Mouse (Mus musculus) retina, adult 2 months (tissue): ENCODE data around the gene Msl2.

Experiments used
- DNase-seq: peaks from one replicate; pipeline ENCODE4 v3.0.0-alpha.2; 2012; ENCODE audit warnings: low read depth, low spot score

Msl2 gene

DNA sequence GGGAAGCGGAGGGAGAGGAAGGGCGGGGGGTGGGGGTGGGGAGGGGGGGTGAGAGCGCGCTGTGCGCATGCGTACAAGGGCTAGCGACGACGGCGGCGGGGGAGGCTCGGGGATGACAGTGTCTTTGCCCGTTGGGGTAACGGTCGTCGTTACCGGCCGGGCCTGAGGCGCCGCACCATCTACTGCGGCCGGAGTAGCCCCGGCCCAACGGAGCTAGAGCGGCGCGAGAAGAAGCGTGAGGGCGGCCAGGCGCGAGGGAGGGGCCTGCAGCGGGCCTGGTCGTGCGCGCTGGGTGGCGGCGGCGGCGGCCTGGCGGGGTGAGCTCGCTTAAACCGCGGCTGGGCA is at the start of gene Msl2:
TSS of gene Msl2 (plus strand) at position 115 of the 345 bp plus-strand sequence.
- DNase-seq: no peak

DNA sequence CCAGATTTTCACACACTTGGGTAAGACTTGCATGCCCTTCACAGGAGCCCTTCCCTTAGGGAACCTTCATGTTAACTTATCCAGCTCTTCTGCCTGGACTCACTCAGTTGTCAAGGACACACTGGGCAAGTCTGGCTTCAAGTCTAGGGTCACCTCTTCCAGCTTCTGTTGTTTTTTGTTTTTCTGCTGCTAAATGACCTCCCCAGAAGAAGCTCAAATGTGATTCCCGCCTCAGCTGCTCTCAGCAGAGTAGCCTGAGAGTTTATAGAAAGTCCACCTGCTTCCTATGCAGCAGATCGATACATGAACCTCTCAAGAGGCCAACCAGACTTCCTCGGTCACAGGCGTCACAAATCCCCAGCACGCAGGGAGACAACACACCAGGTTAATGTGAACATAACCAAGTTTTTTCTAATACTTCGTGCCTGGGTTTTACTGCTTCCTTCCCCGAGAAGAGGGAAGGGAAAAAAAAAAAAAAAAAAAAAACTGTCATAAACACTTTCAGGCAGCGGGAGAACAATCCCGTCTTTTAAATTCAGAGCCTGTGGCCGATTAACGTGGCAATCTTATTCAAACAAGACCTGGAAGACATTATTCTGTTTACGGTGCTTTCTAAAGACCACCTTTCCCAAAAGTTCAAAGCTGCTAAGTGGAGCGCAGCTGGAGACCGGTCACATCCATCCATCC is 40.0 kb upstream of the Msl2 start:
- DNase-seq: no peak

DNA sequence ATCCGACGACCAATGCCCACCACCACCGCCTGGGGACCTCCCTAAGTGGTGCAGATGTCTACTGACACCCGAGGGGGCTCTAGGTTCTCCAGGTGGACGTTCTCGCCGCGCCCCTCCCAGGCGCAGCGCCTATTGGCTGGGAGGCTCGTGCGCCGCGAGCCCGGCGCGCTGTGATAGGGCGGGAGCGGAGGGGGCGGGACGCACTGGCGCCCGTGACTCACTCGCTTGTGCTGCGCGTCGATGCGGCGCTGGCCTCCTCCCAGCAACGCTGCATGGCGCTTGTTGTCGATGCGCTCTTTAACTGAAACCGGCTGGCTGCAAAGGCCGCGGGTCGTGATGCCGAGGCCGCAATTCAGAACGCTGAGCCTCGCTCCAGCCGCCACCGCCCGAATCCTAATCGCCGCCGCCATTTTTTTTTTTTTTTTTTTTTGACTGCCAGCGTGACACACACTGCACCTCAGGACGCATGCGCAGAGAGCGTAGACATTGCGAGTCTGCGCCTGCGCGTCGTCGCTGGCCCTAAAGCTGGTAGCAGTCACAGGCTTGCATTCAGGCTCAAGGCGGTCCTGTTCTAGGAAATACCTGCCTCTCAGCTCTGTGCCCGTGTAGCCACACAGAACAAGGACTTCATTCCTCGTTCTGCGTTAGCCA is 39.3 kb upstream of the Msl2 start, which contains the start of gene Pccb:
TSS of gene Pccb (minus strand) at position 451 of the 651 bp plus-strand sequence.
- DNase-seq: peak; percentile 95

DNA sequence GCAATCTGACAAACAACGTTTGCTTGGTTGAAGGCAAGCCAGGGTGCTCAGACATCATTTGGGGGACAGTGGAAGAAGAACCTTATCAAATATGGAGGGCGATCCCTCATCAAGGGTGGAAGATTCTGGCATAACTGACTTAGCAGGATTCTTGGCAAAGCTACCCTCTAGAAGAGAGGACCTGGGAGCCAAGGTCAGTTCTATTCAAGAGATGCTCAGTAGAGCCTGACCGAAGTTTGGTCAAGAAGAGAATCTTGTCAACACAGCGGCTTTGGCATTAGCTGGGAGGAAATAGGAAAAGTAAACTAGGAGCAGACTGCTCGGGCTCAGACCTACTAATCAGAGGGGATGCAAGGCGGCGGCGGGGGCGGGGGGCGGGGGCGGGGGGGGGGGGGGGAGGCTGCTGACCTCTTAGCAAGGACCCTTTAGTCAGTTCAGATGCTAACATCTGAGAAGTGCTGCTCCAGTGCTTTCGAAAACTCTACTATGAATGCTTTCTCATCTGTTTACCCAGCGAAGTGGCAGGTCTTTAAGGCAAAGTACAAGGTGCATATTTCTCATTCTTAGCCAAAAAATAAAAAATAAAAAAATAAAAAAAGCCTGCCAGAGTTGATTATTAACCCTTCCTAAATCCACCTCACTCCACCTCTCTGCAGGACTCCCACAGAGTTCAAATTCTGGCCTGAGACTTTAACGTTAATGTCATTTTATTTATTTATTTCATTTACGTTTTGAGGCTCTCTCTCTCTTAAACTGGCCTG is 37.9 kb upstream of the Msl2 start:
- no peak for DNase-seq

DNA sequence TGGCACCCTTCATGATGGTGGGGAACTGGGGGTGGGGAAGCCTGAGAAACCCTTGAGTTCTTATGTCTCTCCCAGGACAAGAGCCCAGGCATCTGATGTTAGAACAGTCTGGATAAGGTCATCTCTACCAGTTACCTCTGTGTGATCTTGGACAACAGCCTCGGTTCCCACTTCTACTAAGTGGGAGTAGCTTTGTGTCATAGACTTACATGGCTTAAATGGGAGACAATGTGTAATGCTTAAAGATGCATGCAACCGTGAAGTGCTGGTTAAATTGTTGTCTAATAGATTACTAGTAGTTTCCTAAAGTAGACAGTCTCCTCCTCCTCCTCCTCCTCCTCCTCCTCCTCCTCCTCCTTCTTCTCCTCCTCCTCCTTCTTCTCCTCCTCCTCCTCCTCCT is 37.0 kb upstream of the Msl2 start:
- DNase-seq: no peak

DNA sequence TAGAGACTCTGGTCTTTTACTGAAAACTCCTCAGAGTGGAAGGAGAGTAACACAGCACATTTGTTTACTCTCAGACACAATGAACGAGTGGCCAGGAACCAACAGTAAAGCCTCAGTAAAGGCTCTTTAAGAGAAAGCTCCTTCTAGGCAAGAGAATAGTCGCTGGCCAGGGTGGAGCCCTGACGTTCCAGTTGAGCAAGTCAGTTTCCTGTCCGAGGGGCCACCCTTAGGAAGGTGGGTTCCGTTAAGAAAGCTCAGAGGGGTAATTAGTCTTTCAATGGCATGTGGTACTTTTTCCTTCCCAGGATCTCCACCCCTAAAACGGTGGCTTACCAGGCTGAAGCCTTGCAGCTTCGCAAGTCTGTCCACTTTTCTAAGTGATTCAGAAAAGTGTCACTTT is 36.5 kb upstream of the Msl2 start:
- no peak for DNase-seq

DNA sequence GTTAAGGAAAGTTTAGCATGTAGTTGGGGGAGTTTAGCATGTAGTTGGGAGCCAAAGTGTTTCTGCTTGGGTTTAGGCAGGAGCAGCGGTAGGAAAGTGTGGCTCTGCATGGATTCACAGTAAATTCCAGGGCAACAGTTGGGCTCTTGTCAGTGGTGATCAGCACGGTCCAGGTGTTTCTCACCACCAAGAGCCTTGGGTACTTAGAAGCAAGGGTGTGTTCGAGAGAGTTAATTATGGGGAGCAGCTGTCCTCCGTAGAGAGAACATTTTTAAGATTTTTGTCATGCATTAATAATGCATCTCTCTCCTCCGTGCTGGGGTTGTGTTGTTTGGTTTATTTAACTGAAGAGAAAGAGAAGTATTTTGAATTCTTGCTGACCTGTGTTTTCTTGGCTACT is 35.3 kb upstream of the Msl2 start:
- no peak for DNase-seq

DNA sequence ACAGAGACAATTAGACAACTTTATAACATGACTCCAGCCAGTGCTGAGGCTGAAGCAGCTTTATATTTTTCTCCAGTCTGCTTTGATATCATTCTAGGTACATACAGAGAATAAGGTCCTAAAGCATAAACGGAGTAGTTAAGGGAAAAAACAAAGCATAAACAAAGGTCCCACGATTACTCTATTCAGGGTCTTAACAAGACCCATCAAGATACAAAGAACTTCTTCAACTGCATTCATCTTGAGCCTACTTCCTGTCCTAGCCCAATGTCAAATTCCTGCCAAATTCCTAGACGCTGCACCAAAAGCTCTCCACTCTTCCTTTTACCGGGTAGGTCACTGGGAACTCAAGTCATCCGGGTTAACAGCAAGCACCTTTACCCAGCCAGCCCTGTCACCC is 32.4 kb upstream of the Msl2 start:
- DNase-seq: no peak

DNA sequence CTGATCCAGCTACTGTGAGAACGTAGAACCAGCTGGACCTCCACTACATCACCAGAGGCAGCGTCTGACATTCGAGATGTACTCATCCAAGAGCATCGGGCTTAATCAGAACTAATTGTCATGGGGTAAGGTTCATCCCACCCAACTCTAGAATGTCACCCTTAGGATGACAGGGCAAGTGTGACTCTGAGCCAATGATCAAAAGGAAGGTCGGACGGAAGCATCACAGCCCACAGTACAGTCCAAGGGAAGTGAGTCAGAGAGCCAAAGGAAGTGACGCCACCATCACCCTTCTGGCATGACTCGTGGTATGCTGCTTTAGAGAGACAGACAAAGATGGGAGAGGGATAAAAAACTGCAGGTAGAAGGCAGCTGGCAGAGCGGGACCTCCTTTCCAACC is 31.7 kb upstream of the Msl2 start:
- no peak for DNase-seq

DNA sequence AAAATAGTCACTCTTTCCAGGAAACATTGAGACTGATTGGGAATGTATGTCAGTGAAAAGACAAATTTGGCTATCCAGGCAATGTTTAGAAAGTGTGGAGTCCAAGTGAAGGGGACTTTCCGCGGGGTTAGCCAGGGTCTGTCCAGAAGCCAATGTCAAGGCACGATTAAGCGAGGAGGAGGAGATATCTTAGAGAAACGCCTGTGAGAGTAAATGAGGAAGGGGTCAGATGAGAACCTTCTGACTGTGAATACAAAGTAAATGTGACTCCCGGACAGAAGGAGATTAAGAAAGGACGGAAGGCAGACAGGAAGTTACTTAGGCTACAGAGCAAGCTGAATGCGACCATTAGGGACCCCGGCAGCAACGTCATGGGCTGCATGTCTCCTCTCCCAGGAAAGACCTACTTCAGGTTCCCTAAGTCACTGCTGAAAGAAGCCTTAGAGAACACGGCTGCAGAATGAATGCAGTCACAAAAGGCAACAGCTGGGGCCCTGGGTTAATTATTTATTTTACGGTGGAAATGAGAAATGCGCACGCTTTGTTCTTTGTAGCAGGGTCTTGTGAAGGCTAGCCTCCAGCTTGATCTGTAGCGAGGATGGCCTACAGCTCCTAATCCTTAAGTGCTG is 28.1 kb upstream of the Msl2 start:
- no peak for DNase-seq

DNA sequence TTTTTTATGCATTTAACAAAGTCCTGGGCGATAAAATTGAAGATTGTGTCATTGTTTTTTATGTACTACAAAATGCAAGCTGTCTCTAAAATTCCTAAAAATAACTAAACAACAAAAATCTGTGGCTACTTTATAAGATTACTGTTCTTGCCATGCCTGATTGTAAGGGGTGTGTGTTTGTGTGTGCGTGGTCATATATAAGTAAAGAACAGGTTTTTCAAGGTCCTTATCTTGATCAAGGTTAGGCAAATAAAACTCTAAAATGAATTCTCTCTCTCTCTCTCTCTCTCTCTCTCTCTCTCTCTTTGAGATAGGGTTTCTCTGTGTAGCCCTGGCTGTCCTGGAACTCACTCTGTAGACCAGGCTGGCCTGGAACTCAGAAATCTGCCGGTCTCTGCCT is 21.9 kb upstream of the Msl2 start:
- DNase-seq: no peak

DNA sequence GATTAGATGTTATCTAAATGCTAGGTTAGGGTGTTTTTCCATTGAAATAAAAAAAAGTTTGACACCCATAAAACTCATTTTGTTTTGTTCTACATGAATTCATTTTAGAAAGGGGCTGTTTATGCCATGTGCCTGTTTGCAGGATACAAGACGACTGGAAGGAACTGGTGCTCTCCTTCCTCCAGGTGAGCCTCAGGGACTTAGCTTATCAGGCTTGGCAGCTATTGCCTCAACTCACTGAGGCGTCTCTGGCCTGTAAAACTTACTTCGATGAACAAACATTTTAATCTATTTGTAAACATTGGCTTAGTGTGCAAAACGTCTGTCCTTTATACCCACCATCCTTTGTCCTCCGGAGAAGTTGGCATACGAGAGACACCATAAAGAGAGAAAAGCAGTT is 21.2 kb upstream of the Msl2 start:
- no peak for DNase-seq

DNA sequence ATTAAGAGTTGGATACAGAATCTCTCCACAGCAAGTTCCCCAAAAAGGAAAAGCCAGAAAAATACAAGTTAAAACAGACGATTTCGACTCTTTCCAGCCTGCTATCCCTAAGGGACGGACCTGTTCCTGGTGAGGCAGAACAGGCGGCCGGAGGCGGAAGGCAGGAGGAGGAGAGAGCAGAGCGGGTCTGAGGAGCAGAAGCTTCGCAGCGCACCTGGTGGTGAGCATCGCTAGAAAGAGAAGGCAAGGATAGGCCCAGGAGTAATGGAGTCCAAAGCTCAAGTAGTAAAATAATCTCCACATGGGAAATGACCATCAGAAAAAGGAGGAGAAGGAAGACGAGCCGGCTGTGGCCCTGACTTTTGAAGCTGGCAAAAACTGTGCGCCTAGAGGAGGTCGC is 20.6 kb upstream of the Msl2 start:
- no peak for DNase-seq

DNA sequence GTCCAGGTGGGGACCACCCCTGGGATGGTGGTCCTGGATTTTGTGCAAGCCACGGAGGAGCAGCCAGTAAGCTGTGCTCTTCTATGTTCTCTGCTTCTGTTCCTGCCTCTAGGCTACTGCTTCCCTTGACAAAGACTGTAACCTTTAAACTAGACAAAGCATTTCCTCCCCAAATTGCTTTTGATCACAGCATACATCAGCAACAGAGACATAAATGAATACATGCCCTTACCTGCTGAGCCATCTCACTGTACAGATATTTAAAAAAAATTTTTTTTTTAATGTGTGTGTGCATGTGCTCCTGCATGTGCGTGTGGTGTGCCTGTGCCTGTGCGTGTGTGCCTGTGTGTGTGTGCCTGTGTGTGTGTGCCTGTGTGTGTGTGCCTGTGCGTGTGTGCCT is 16.7 kb upstream of the Msl2 start:
- no peak for DNase-seq

DNA sequence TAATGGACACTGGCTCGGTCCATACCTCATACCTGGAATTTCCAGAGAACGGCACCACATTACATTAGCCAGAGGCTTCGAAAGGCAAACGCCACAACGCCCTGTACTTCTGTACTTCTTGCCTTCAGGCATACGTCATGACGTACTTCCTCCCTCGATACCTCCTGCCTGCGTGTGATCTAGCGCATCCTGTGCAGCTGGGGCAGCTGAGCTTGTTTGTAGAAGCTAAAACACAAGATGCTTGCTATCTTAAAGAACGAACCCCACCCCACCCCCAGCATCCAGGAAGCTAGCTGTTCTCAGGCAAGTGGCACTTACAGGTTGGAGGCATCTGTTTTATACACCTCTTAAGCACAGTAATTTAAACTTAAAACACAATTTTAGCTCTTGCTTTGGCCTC is 12.9 kb upstream of the Msl2 start:
- no peak for DNase-seq

DNA sequence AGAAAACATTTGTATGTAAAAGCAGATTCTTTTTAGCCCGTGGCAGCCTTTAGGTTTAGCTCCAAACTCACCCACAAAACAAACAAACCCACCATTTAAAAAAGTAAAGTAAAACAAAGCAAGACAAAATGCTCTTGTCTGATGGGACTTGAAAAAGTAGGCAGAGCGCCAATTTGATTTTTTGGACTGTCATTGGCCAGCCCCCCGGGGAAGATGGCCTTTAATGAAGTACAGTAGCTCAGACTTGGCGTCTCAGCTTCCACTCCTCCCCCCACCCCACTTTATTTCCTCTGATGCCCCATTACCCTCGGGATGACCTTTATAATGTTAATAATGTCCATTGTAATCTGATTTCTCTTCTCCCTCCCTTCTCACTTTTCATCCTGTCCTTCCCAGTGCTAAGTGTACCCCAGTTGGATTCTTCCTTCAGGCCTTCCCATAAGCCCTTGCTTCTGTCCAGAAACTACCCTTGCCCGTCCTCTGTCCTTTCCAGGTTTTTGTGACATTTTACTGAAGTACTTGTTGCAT is 11.6 kb upstream of the Msl2 start:
- no peak for DNase-seq

DNA sequence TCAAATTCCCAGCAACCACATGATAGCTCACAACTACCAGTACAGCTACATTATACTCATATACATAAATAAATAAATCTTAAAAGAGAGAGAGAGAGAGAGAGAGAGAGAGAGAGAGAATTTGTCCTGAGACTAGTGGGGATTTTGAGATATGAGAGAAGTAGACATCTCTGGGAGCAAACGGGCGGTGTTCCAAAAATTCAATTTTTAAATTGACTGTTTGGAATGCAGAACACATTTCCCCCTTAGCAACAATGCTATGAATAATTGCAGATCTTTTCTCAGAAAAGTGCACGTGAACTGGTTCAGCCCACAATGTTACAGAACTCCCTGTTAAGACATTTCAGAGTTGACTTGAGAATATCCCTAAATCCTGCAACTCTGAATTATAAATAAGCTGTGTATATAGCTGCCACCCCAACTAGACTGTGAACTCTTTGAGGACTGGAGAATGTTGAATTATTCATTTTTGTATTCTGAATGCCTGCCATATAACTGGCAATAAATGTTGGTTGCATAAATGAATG is 8.8 kb upstream of the Msl2 start:
- no peak for DNase-seq

DNA sequence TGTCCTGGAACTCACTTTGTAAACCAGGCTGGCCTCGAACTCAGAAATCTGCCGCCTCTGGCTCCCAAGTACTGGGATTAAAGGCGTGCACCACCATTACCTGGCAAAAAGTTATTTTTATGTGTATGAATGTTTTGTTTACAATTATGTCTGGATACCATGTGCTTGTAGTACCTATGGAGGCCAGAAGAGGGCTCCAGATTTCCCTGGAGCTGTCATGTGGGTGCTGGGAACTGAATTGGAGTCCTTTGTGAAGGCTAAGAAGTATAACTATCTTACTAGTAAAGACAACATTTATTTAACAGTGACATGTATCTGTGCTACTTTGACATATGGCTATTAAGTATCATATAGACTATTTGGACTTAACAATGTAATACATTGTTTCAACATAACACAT is 4.1 kb upstream of the Msl2 start:
- DNase-seq: no peak

DNA sequence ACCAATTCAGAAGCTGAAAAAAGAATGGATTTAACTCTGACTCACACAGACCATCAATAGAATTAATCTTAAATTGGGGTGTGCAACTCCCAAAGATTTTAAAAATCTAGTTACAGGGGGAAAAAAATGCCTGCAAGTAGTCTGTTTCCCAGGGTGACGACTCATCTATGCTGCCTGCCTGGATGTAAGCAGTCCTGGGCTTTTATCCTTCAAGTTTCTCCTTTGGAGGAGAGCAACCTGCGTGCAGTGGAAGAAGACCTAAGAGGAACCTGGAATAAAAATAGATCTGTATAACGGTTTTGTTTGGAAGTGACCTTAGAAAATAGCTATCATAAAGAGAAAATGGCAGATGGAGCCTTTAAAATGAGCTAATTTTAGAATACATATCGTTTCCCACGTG is 1.4 kb upstream of the Msl2 start:
- DNase-seq: no peak

DNA sequence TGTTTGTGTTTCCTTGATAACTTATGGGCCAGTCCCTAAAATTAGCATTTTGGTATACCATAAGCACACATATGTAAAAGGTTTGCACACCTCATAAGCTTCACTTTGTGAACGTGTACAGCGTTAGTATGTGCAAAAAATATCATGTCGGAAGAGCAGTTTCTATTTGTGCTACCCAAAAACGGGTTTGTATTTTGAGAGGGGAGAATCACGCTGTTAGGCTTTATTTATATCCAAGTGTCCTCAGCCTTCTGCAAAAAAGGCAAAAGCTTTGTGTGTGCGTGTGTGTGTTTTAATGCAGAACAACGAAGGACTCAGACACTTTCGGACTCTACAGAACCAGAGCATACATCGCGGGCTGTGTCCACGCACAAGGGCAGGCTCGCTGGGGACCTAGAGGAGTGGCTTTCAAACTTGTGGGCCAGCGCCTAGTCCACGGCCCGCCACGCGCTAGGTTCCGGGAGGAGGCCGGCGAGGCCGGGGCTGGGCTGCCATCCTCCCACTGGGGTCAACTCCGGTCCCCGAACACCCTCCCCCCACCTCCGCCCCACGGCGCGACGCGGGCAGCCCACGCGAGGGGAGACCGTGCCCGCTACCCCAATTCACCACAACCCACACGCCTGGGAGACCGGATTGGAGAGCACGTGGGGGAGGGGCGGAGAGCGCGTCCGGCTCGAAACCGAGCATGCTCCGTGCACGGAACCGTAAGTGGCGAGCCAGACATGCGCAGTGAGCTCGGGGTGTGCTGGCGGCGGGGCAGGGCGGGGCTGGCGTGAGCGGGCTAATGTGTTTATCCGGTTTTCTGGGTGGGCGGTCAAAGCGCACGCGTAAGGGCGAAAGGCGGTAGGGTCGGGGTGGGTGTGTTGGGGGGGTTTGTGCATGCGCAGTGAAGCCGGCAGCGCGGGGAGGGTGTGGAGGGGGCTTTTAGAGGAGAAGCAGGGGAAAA is 587 bp upstream of the Msl2 start:
- DNase-seq: peak; percentile 98
